Mouse (Mus musculus) frontal cortex, postnatal 25 days (tissue): ENCODE results near the gene Tgm5.
A peak's percentile ranks its signal among the peaks of the same experiment; 100 is the strongest.
"Not testable (repeated sequence)": the region's sequence is repeated elsewhere in the genome, so short reads cannot be mapped to it uniquely, and the experiment has no call there.

ENCODE experiments used
- DNase-seq, 2 experiments: peaks; one replicate each; pipeline ENCODE4 v3.0.0; 2022; ENCODE audit warnings: low spot score in 2 of 2

Gene Tgm5

GRCm38 (mm10) chr2:121085480-121086185 is at the start of gene Tgm5:
TSS of gene Tgm5 (minus strand) at chr2:121085841.
- DNase-seq: no peak

- no peak for DNase-seq
These were observed 47.2 kb upstream of the Tgm5 start for GRCm38 (mm10) chr2:121132822-121133221.

- DNase-seq: no peak
These were observed 43.4 kb upstream of the Tgm5 start for GRCm38 (mm10) chr2:121128865-121129620.

GRCm38 (mm10) chr2:121127536-121127935 is 41.9 kb upstream of the Tgm5 start:
- DNase-seq: no peak

GRCm38 (mm10) chr2:121126302-121126701 is 40.7 kb upstream of the Tgm5 start:
- DNase-seq: not testable (repeated sequence)

GRCm38 (mm10) chr2:121119260-121119659 is 33.6 kb upstream of the Tgm5 start:
- DNase-seq: no peak

- DNase-seq: no peak
These were observed 29.8 kb upstream of the Tgm5 start for GRCm38 (mm10) chr2:121115418-121115817.

- no peak for DNase-seq
These were observed 24.1 kb upstream of the Tgm5 start, which contains the start of gene Tgm7 for GRCm38 (mm10) chr2:121109695-121110094. TSS of gene Tgm7 (minus strand) at chr2:121109795.

- DNase-seq: no peak
These were observed 20.3 kb upstream of the Tgm5 start for GRCm38 (mm10) chr2:121105940-121106339.

GRCm38 (mm10) chr2:121102051-121102450 is 16.4 kb upstream of the Tgm5 start:
- peak; percentile 61 to 65 for DNase-seq

- DNase-seq: no peak
These were observed 4.1 kb upstream of the Tgm5 start for GRCm38 (mm10) chr2:121089751-121090150.

GRCm38 (mm10) chr2:121088507-121088906 is 2.9 kb upstream of the Tgm5 start:
- no peak for DNase-seq

- DNase-seq: no peak
These were observed 3.0 kb downstream of the Tgm5 start for GRCm38 (mm10) chr2:121082626-121083025.

- DNase-seq: no peak
These were observed 10.9 kb downstream of the Tgm5 start for GRCm38 (mm10) chr2:121074747-121075146.

- no peak for DNase-seq
These were observed 13.8 kb downstream of the Tgm5 start for GRCm38 (mm10) chr2:121071871-121072270.

GRCm38 (mm10) chr2:121069506-121069905 is 16.1 kb downstream of the Tgm5 start:
- no peak for DNase-seq

GRCm38 (mm10) chr2:121067116-121067515 is 18.5 kb downstream of the Tgm5 start:
- DNase-seq: no peak

GRCm38 (mm10) chr2:121061315-121061714 is 24.3 kb downstream of the Tgm5 start:
- no peak for DNase-seq

- DNase-seq: no peak
These were observed 27.6 kb downstream of the Tgm5 start for GRCm38 (mm10) chr2:121057997-121058396.

GRCm38 (mm10) chr2:121055915-121056314 is 29.7 kb downstream of the Tgm5 start:
- no peak for DNase-seq

GRCm38 (mm10) chr2:121054060-121054459 is 31.6 kb downstream of the Tgm5 start:
- no peak for DNase-seq

- DNase-seq: no peak
These were observed 33.5 kb downstream of the Tgm5 start for GRCm38 (mm10) chr2:121052176-121052575.

- DNase-seq: no peak
These were observed 40.0 kb downstream of the Tgm5 start for GRCm38 (mm10) chr2:121045653-121046052.
